Mouse (Mus musculus) lung, adult 2 months (tissue): Measurements from ENCODE around the gene Olfr10.

Experiments
- CTCF ChIP-seq: fragments of 200-500 bp; IDR thresholded peaks from 2 replicates; pipeline ENCODE4 v1.5.1; 2011; ENCODE audit warnings: mild to moderate bottlenecking, low read length, control low read depth; ENCODE audit not compliant: insufficient read depth
- POLR2A ChIP-seq: fragments of 200-500 bp; IDR thresholded peaks from 2 replicates; pipeline ENCODE4 v1.6.1; 2011; ENCODE audit warnings: low read depth, mild to moderate bottlenecking, control low read depth, low read length, borderline replicate concordance; ENCODE audit errors: extremely low read depth

DNA sequence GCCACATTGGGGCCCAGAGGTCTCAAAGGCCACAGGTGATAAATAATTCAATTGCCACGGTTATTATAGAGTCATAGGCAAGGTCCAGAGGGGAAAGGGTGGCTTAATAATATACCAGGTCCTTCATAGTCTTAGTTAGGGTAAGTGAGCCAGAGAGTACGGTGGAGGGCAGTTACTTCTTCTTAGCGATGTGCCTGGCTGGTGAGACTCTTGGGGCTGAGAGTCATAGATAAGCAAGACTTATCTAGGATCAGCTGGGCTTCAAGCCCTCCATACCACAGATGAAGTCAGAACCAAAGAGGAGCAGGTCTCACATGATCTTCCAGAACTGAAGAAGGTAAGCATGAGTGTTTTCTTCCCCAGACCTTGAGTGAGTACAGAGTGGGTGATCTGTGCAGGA is 26.3 kb upstream of the Olfr10 start, which contains the start of gene Olfr1393:
- no peak for TF ChIP-seq POLR2A
- TF ChIP-seq CTCF: no peak
